Mouse (Mus musculus): ENCODE measurements around the gene Olfr1404.
"Not testable (repeated sequence)": the region's sequence is repeated elsewhere in the genome, so short reads cannot be mapped to it uniquely, and the experiment has no call there.

DNA sequence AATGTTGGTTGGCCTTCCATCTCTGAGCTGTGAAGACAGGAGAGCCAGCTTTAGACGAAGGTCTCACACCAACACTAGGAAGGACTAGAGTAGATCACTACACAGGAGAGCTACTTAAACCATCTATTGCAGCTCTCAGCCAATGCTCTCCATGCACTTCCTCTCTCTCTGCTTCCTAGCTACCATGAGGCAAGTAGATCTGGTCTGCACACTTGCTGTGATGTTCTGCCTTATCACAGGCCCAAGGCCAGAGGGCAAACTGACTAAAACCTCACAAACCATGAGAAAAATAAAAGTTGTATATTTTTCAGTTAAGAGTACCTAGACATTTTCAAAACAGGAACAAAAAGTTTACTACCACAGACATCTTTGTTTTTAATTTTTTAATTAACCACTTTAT lies 24.8 kb downstream of the Olfr1404 start:
- not testable (repeated sequence) for TF ChIP-seq CTCF (conservative IDR thresholded peaks at IDR 0.05 in 1 of 2, IDR thresholded peaks at IDR 0.05 in 1 of 2; ENCODE audit: low read depth in 2 of 2, low read length in 2 of 2); MXI1 (IDR thresholded peaks at IDR 0.05; ENCODE audit: low read depth, low read length); POLR2A (IDR thresholded peaks at IDR 0.05; ENCODE audit: low read depth, low read length); CHD1 (IDR thresholded peaks at IDR 0.05; ENCODE audit: low read depth, low read length); ZNF384 (IDR thresholded peaks at IDR 0.05; ENCODE audit: low read depth, low read length); MAX (IDR thresholded peaks at IDR 0.05; ENCODE audit: low read length); ZKSCAN1 (IDR thresholded peaks at IDR 0.05; ENCODE audit: borderline replicate concordance, low read depth, low read length)
